Mouse (Mus musculus): Measurements from ENCODE around the gene C1qc.

Gene C1qc

GRCm38 (mm10) chr4:136848565-136848964 is 44.3 kb downstream of the C1qc start:
- DNase-seq (ENCODE audit: low spot score) = no peak

- DNase-seq (ENCODE audit: low spot score) = no peak
Observed at GRCm38 (mm10) chr4:136847166-136847565, 45.7 kb downstream of the C1qc start.

GRCm38 (mm10) chr4:136842802-136843201 is 50.1 kb downstream of the C1qc start:
- DNase-seq (ENCODE audit: low spot score) = no peak

- DNase-seq (ENCODE audit: low spot score) = no peak
Observed at GRCm38 (mm10) chr4:136842033-136842432, 50.8 kb downstream of the C1qc start.

- peak; percentile 87 for DNase-seq (ENCODE audit: low spot score)
Observed at GRCm38 (mm10) chr4:136841056-136841455, 51.8 kb downstream of the C1qc start.
